Mouse (Mus musculus) adrenal gland, postnatal 36 days (tissue): ENCODE data around the gene Ubl5. TPM values are rescaled to one million over a fixed set of nuclear protein-coding genes. Genes with fewer than 3 reads are reported as not detected.

Experiments
- total RNA-seq, 2 experiments: library from RNA; stranded (reverse); gene quantifications; 2 replicates each; pipeline ENCODE4 v1.2.3; 2021

Gene Ubl5
- total RNA-seq, 2 experiments from 2014 or later = 354 to 362 TPM

Other genes starting within 250 kb of the Ubl5 start
- gene Zfp26, start 182.7 kb upstream of the Ubl5 start, total RNA-seq = 10 to 100 TPM; 19.4 to 20.6 TPM
- 10 to 100 TPM; 21.8 to 22.0 TPM for gene Zfp426, start 150.1 kb upstream of the Ubl5 start, total RNA-seq
- 10 to 100 TPM; 36.8 to 38.1 TPM for gene Zfp266, start 121.5 kb upstream of the Ubl5 start, total RNA-seq
- gene Zfp846, start 61.6 kb upstream of the Ubl5 start, total RNA-seq = 1 to 10 TPM; 7.1 to 7.4 TPM
- 10 to 100 TPM; 14.7 to 16.5 TPM for gene Fbxl12, start 1.9 kb downstream of the Ubl5 start, total RNA-seq
- gene Pin1, start 9.2 kb downstream of the Ubl5 start, total RNA-seq = 10 to 100 TPM; 24.5 to 27.8 TPM
- gene Olfm2, start 103.5 kb downstream of the Ubl5 start, total RNA-seq = under 1 TPM; 0.79 TPM
- gene Col5a3, start 172.2 kb downstream of the Ubl5 start, total RNA-seq = 100 to 1,000 TPM; 187 to 205 TPM
- gene Rdh8, start 175.6 kb downstream of the Ubl5 start, total RNA-seq = not detected
- 10 to 100 TPM; 19.1 to 20.4 TPM for gene A230050P20Rik, start 225.8 kb downstream of the Ubl5 start, total RNA-seq
- gene Angptl6, start 236.8 kb downstream of the Ubl5 start, total RNA-seq = 1 to 10 TPM; 3.2 to 3.5 TPM
- gene Ppan, start 245.3 kb downstream of the Ubl5 start, total RNA-seq = 10 to 100 TPM; 26.6 to 45.4 TPM